Mouse (Mus musculus) gastrocnemius, adult 2 months (tissue): Measurements from ENCODE around the gene Akt3. TPM values are rescaled to one million over a fixed set of nuclear protein-coding genes. Genes with fewer than 3 reads are reported as not detected.

Experiments used
- DNase-seq: peaks from one replicate; pipeline ENCODE4 v3.0.0; 2022
- H3K27ac ChIP-seq: fragments of 200-600 bp; 2 replicates; pipeline ENCODE4 v1.8.1; 2022; ENCODE audit warnings: mild to moderate bottlenecking
- H3K4me3 ChIP-seq: fragments of 200-600 bp; 2 replicates; pipeline ENCODE4 v1.8.1; 2022; ENCODE audit warnings: mild to moderate bottlenecking, moderate library complexity
- CTCF ChIP-seq: fragments of 200-600 bp; IDR thresholded peaks from 2 replicates; pipeline ENCODE4 v1.8.1; 2022; ENCODE audit warnings: antibody characterized with exemption, mild to moderate bottlenecking, moderate library complexity
- intact Hi-C: fragments of 180-260 bp; cut with DNase I; formaldehyde crosslinking; loops from one replicate; pipeline ENCODE4 v1.15.1; 2025
- total RNA-seq, 2 experiments: library from RNA; stranded (reverse); gene quantifications; 2 replicates each; pipeline ENCODE4 v1.2.3; 2021

Akt3 gene
- total RNA-seq, 2 experiments from 2014 or later, result 9.1 to 11.0 TPM

GRCm38 (mm10) chr1:177011688-177012087, 246.3 kb downstream of the Akt3 start:
- intact Hi-C loops, result loop anchor here (2.0 kb wide), 1 partner anchor 95 kb away; no protein-coding TSS in a partner anchor
- DNase-seq, result peak; percentile 70
- Histone ChIP-seq H3K4me3 (peak overlapping the region; percentile 56), H3K27ac (peak overlapping the region; percentile 76)
- no peak for TF ChIP-seq CTCF

GRCm38 (mm10) chr1:177010607-177011302, 247.2 kb downstream of the Akt3 start:
- H3K4me3 ChIP-seq, result no peak overlapping the region
- peak overlapping the region; percentile 65 for H3K27ac ChIP-seq
- intact Hi-C loops, result loop anchor here (2.0 kb wide), 1 partner anchor 94 kb away; no protein-coding TSS in a partner anchor
- no peak for TF ChIP-seq CTCF
- DNase-seq, result no peak

- TF ChIP-seq CTCF, result no peak
- Histone ChIP-seq H3K27ac (no peak overlapping the region), H3K4me3 (no peak overlapping the region)
- intact Hi-C loops, result loop anchor here (2.0 kb wide), 1 partner anchor 93 kb away; no protein-coding TSS in a partner anchor
- DNase-seq, result no peak
Observed at GRCm38 (mm10) chr1:177010041-177010440, 248.0 kb downstream of the Akt3 start.

- intact Hi-C loops, result loop anchor here (1.0 kb wide), 1 partner anchor 75 kb away; no protein-coding TSS in a partner anchor
- peak overlapping the region; percentile 40; the same call in 1 of the 2 replicates for H3K27ac ChIP-seq
Observed at GRCm38 (mm10) chr1:177008777-177009176, 249.2 kb downstream of the Akt3 start.

GRCm38 (mm10) chr1:177007405-177007804, 250.6 kb downstream of the Akt3 start:
- H3K4me3 ChIP-seq, result no peak overlapping the region
- intact Hi-C loops, result no loop called here
- DNase-seq, result no peak
- H3K27ac ChIP-seq, result no peak overlapping the region
- TF ChIP-seq CTCF, result no peak

More at GRCm38 (mm10) chr1:177008777-177009176, 249.2 kb downstream of the Akt3 start:
- TF ChIP-seq CTCF, result no peak
- peak; percentile 76 for DNase-seq
- H3K4me3 ChIP-seq, result no peak overlapping the region

GRCm38 (mm10) chr1:177004041-177004741, 253.8 kb downstream of the Akt3 start:
- TF ChIP-seq CTCF, result no peak
- H3K4me3 ChIP-seq, result no peak overlapping the region
- DNase-seq, result no peak
- intact Hi-C loops, result no loop called here
- H3K27ac ChIP-seq, result no peak overlapping the region

- no peak for DNase-seq
- Histone ChIP-seq H3K4me3 (no peak overlapping the region), H3K27ac (no peak overlapping the region)
- TF ChIP-seq CTCF, result no peak
- intact Hi-C loops, result no loop called here
Observed at GRCm38 (mm10) chr1:177002951-177003350, 255.1 kb downstream of the Akt3 start.

GRCm38 (mm10) chr1:176999011-176999410, 259.0 kb downstream of the Akt3 start:
- Histone ChIP-seq H3K27ac (no peak overlapping the region), H3K4me3 (peak overlapping the region; percentile 43)
- DNase-seq, result no peak
- intact Hi-C loops, result loop anchor here (2.0 kb wide), 2 partner anchors 120 to 190 kb away; no protein-coding TSS in a partner anchor
- TF ChIP-seq CTCF, result peak; percentile 59

GRCm38 (mm10) chr1:176997711-176998689, 260.0 kb downstream of the Akt3 start:
- intact Hi-C loops, result loop anchor here (2.0 kb wide), 2 partner anchors 119 to 191 kb away; no protein-coding TSS in a partner anchor
- no peak overlapping the region for H3K4me3 ChIP-seq
- no peak for TF ChIP-seq CTCF
- no peak overlapping the region for H3K27ac ChIP-seq
- no peak for DNase-seq

- Histone ChIP-seq H3K4me3 (peak overlapping the region; percentile 56), H3K27ac (no peak overlapping the region)
- intact Hi-C loops, result no loop called here
- no peak for DNase-seq
- no peak for TF ChIP-seq CTCF
Observed at GRCm38 (mm10) chr1:176997254-176997653, 260.7 kb downstream of the Akt3 start.

- intact Hi-C loops, result no loop called here
- peak overlapping the region; percentile 56 for H3K4me3 ChIP-seq
- no peak for TF ChIP-seq CTCF
- H3K27ac ChIP-seq, result no peak overlapping the region
- DNase-seq, result no peak
Observed at GRCm38 (mm10) chr1:176996630-176997201, 261.3 kb downstream of the Akt3 start.

GRCm38 (mm10) chr1:176996166-176996565, 261.8 kb downstream of the Akt3 start:
- TF ChIP-seq CTCF, result no peak
- Histone ChIP-seq H3K27ac (no peak overlapping the region), H3K4me3 (no peak overlapping the region)
- no peak for DNase-seq
- intact Hi-C loops, result no loop called here
